Mouse (Mus musculus) cerebellum, postnatal 36 days (tissue): Measurements from ENCODE around the gene Mrps24.

Source experiments
- DNase-seq, 2 experiments: peaks; one replicate each; pipeline ENCODE4 v3.0.0; 2021 to 2022; ENCODE audit warnings: mixed read lengths in 2 of 2

The Mrps24 gene

GRCm38 (mm10) chr11:5715630-5716105 lies at the start of gene Mrps24:
Gene Mrps24, minus strand, starts transcription at chr11:5715680.
- DNase-seq = no peak

GRCm38 (mm10) chr11:5762633-5762982 lies 47.1 kb upstream of the Mrps24 start:
- no peak for DNase-seq

GRCm38 (mm10) chr11:5761820-5762632 lies 46.5 kb upstream of the Mrps24 start, which contains the start of gene Urgcp:
Gene Urgcp, minus strand, starts transcription at chr11:5762376.
- peak; percentile 92 to 93 for DNase-seq

- DNase-seq = no peak
These were observed 38.3 kb upstream of the Mrps24 start for GRCm38 (mm10) chr11:5753755-5754154.

- DNase-seq = no peak
These were observed 29.5 kb upstream of the Mrps24 start for GRCm38 (mm10) chr11:5744951-5745350.

- DNase-seq = peak in 1 of 2 experiments; percentile 33
These were observed 26.6 kb upstream of the Mrps24 start for GRCm38 (mm10) chr11:5742106-5742505.

GRCm38 (mm10) chr11:5740965-5741627 lies 25.6 kb upstream of the Mrps24 start:
- peak; percentile 66 to 77 for DNase-seq

GRCm38 (mm10) chr11:5740599-5740964 lies 25.1 kb upstream of the Mrps24 start:
- DNase-seq = no peak

GRCm38 (mm10) chr11:5739846-5740245 lies 24.4 kb upstream of the Mrps24 start:
- peak in 1 of 2 experiments; percentile 27 for DNase-seq

- DNase-seq = no peak
These were observed 23.6 kb upstream of the Mrps24 start for GRCm38 (mm10) chr11:5738888-5739632.

- no peak for DNase-seq
These were observed 21.7 kb upstream of the Mrps24 start for GRCm38 (mm10) chr11:5737137-5737536.

- no peak for DNase-seq
These were observed 18.8 kb upstream of the Mrps24 start for GRCm38 (mm10) chr11:5734323-5734722.

- DNase-seq = no peak
These were observed 16.9 kb upstream of the Mrps24 start for GRCm38 (mm10) chr11:5732401-5732800.

- no peak for DNase-seq
These were observed 14.1 kb upstream of the Mrps24 start for GRCm38 (mm10) chr11:5729582-5729981.

- DNase-seq = no peak
These were observed 3.3 kb upstream of the Mrps24 start for GRCm38 (mm10) chr11:5718611-5719354.

- no peak for DNase-seq
These were observed 1.6 kb upstream of the Mrps24 start for GRCm38 (mm10) chr11:5716938-5717705.

- no peak for DNase-seq
These were observed 766 bp upstream of the Mrps24 start for GRCm38 (mm10) chr11:5716246-5716645.

GRCm38 (mm10) chr11:5715179-5715578 lies 301 bp downstream of the Mrps24 start:
- no peak for DNase-seq

GRCm38 (mm10) chr11:5707530-5708353 lies 7.7 kb downstream of the Mrps24 start:
- DNase-seq = peak; percentile 88 to 93

GRCm38 (mm10) chr11:5706874-5707529 lies 8.5 kb downstream of the Mrps24 start:
- DNase-seq = peak in 1 of 2 experiments; percentile 56
